Mouse (Mus musculus) limb, embryonic 13.5 days (tissue): ENCODE results near the gene Large2. TPM values are rescaled to one million over a fixed set of nuclear protein-coding genes. Genes with fewer than 3 reads are reported as not detected.

Experiments used
- ATAC-seq: fragments of 200-750 bp; cut with Nextera tagmentation; 2 replicates; pipeline ENCODE4 v1.8.0; 2017; ENCODE audit warnings: low read depth, moderate number of reproducible peaks, moderate TSS enrichment; ENCODE audit not compliant: low FRiP score
- H3K27ac ChIP-seq: fragments of 300-500 bp; sonication (generic); 2 replicates; pipeline ENCODE4 v1.5.1; 2015; ENCODE audit warnings: inconsistent platforms, mild to moderate bottlenecking, moderate library complexity
- H3K27me3 ChIP-seq: fragments of 300-500 bp; sonication (generic); 2 replicates; pipeline ENCODE4 v1.6.1; 2015; ENCODE audit warnings: mild to moderate bottlenecking, inconsistent platforms
- H3K36me3 ChIP-seq: fragments of 300-500 bp; sonication (generic); 2 replicates; pipeline ENCODE4 v1.6.1; 2015; ENCODE audit warnings: inconsistent platforms, mild to moderate bottlenecking, moderate library complexity
- H3K4me1 ChIP-seq: fragments of 300-500 bp; sonication (generic); 2 replicates; pipeline ENCODE4 v1.6.1; 2015; ENCODE audit warnings: inconsistent platforms
- H3K4me2 ChIP-seq: fragments of 300-500 bp; sonication (generic); replicated peaks from 2 replicates; pipeline ENCODE4 v1.6.1; 2015; ENCODE audit warnings: inconsistent platforms, mild to moderate bottlenecking, moderate library complexity
- H3K4me3 ChIP-seq: fragments of 300-500 bp; sonication (generic); 2 replicates; pipeline ENCODE4 v1.5.1; 2015; ENCODE audit warnings: moderate library complexity, mild to moderate bottlenecking, inconsistent platforms
- H3K9ac ChIP-seq: fragments of 300-500 bp; sonication (generic); 2 replicates; pipeline ENCODE4 v1.6.1; 2015; ENCODE audit warnings: mild to moderate bottlenecking, inconsistent platforms
- H3K9me3 ChIP-seq: fragments of 300-500 bp; sonication (generic); 2 replicates; pipeline ENCODE4 v1.6.1; 2016; ENCODE audit warnings: inconsistent platforms
- WGBS: fragments of 180-500 bp; shearing (Covaris S2); methylation state at CpG from one replicate; pipeline ENCODE4 v1.1.7; 2015; 5-methylcytosine and 5-hydroxymethylcytosine counted together
- polyA plus RNA-seq: library from polyadenylated mRNA; unstranded; fragments of >200 nt; fragmentation: Nextera tagmentation; extraction: Ambion mirVana; gene quantifications from 2 replicates; pipeline ENCODE4 v1.2.1, GENCODE M21; 2015

The Large2 gene
- polyA plus RNA-seq, 1 experiment from 2014 or later = 13.3 TPM

GRCm38 (mm10) chr2:92388081-92388517 lies 13.4 kb upstream of the Large2 start:
- no peak overlapping the region; the same call in 1 of the 2 replicates for H3K27ac ChIP-seq
- peaks cover 47% of the 10 kb centered on the region for H3K4me1 ChIP-seq
- H3K4me2 ChIP-seq = peak overlapping the region; percentile 91
- H3K36me3 ChIP-seq = peaks cover 42% of the 10 kb centered on the region
- no peak for ATAC-seq
- H3K27me3 ChIP-seq = no peaks in the 10 kb centered on the region
- 59% methylated on average over 3 of the region's 3 CpGs for WGBS
- H3K9ac ChIP-seq = peak overlapping the region; percentile 80
- H3K4me3 ChIP-seq = peak overlapping the region; percentile 73
- no peaks in the 10 kb centered on the region for H3K9me3 ChIP-seq

- Histone ChIP-seq H3K9ac (peak overlapping the region; percentile 80; the same call in 1 of the 2 replicates), H3K4me3 (peak overlapping the region; percentile 73), H3K27me3 (no peaks in the 10 kb centered on the region), H3K27ac (no peak overlapping the region), H3K9me3 (no peaks in the 10 kb centered on the region), H3K4me2 (peak overlapping the region; percentile 91), H3K4me1 (peaks cover 42% of the 10 kb centered on the region), H3K36me3 (peaks cover 47% of the 10 kb centered on the region)
- ATAC-seq = no peak
- 88% methylated on average over 4 of the region's 4 CpGs for WGBS
These were observed 13.0 kb upstream of the Large2 start for GRCm38 (mm10) chr2:92387646-92388045.

GRCm38 (mm10) chr2:92386821-92387570 lies 12.3 kb upstream of the Large2 start:
- H3K4me3 ChIP-seq = no peak overlapping the region
- 89% methylated on average over 30 of the region's 30 CpGs for WGBS
- H3K4me2 ChIP-seq = no peak overlapping the region
- H3K36me3 ChIP-seq = peaks cover 53% of the 10 kb centered on the region
- no peak overlapping the region for H3K9ac ChIP-seq
- peaks cover 36% of the 10 kb centered on the region for H3K4me1 ChIP-seq
- no peaks in the 10 kb centered on the region for H3K27me3 ChIP-seq
- H3K9me3 ChIP-seq = no peaks in the 10 kb centered on the region
- no peak overlapping the region for H3K27ac ChIP-seq
- no peak for ATAC-seq

- no peak overlapping the region for H3K4me3 ChIP-seq
- no peak overlapping the region for H3K9ac ChIP-seq
- H3K4me2 ChIP-seq = no peak overlapping the region
- H3K27me3 ChIP-seq = no peaks in the 10 kb centered on the region
- peaks cover 22% of the 10 kb centered on the region for H3K4me1 ChIP-seq
- peaks cover 69% of the 10 kb centered on the region for H3K36me3 ChIP-seq
- H3K9me3 ChIP-seq = no peaks in the 10 kb centered on the region
- WGBS = 84% methylated on average over 22 of the region's 22 CpGs
- H3K27ac ChIP-seq = no peak overlapping the region
- no peak for ATAC-seq
These were observed 10.7 kb upstream of the Large2 start for GRCm38 (mm10) chr2:92385113-92386051.

GRCm38 (mm10) chr2:92384101-92384500 lies 9.4 kb upstream of the Large2 start:
- peaks cover 82% of the 10 kb centered on the region for H3K36me3 ChIP-seq
- H3K4me1 ChIP-seq = peaks cover 14% of the 10 kb centered on the region
- no peak for ATAC-seq
- H3K4me2 ChIP-seq = no peak overlapping the region
- H3K9me3 ChIP-seq = no peaks in the 10 kb centered on the region
- H3K9ac ChIP-seq = no peak overlapping the region
- no peak overlapping the region for H3K4me3 ChIP-seq
- 80% methylated on average over 4 of the region's 4 CpGs for WGBS
- no peak overlapping the region for H3K27ac ChIP-seq
- H3K27me3 ChIP-seq = no peaks in the 10 kb centered on the region

- Histone ChIP-seq H3K9me3 (no peaks in the 10 kb centered on the region), H3K4me3 (no peak overlapping the region), H3K27me3 (no peaks in the 10 kb centered on the region), H3K9ac (no peak overlapping the region), H3K27ac (no peak overlapping the region), H3K4me1 (peaks cover 3% of the 10 kb centered on the region; the same call in 1 of the 2 replicates), H3K36me3 (peaks cover 94% of the 10 kb centered on the region), H3K4me2 (no peak overlapping the region)
- 83% methylated on average over 4 of the region's 4 CpGs for WGBS
- no peak for ATAC-seq
These were observed 8.1 kb upstream of the Large2 start for GRCm38 (mm10) chr2:92382759-92383158.

GRCm38 (mm10) chr2:92381901-92382588 lies 7.4 kb upstream of the Large2 start, which contains the start of gene 1700029I15Rik:
Gene 1700029I15Rik (plus strand): TSS chr2:92382538.
- no peak within 1 kb of the TSS for H3K4me2 ChIP-seq

GRCm38 (mm10) chr2:92381161-92381560 lies 6.5 kb upstream of the Large2 start:
- peaks cover 4% of the 10 kb centered on the region for H3K4me1 ChIP-seq
- ATAC-seq = no peak
- no peak overlapping the region for H3K4me3 ChIP-seq
- no peak overlapping the region for H3K27ac ChIP-seq
- no peak overlapping the region for H3K9ac ChIP-seq
- H3K4me2 ChIP-seq = no peak overlapping the region
- H3K9me3 ChIP-seq = no peaks in the 10 kb centered on the region
- H3K27me3 ChIP-seq = no peaks in the 10 kb centered on the region
- H3K36me3 ChIP-seq = peaks cover 81% of the 10 kb centered on the region
- WGBS = 84% methylated on average over 5 of the region's 5 CpGs

More at GRCm38 (mm10) chr2:92381901-92382588, 7.4 kb upstream of the Large2 start, which contains the start of gene 1700029I15Rik:
- Histone ChIP-seq H3K9me3 (no peaks in the 10 kb centered on the region), H3K27ac (no peak within 1 kb of the TSS), H3K36me3 (peaks cover 90% of the 10 kb centered on the region), H3K27me3 (no peaks in the 10 kb centered on the region), H3K4me3 (no peak within 1 kb of the TSS), H3K9ac (no peak within 1 kb of the TSS), H3K4me1 (no peaks in the 10 kb centered on the region)
- 78% methylated on average over 5 of the region's 5 CpGs for WGBS
- no peak for ATAC-seq

GRCm38 (mm10) chr2:92380495-92381050 lies 5.9 kb upstream of the Large2 start:
- H3K9ac ChIP-seq = no peak overlapping the region
- no peak overlapping the region for H3K27ac ChIP-seq
- no peaks in the 10 kb centered on the region for H3K9me3 ChIP-seq
- WGBS = 73% methylated on average over 6 of the region's 6 CpGs
- H3K4me3 ChIP-seq = no peak overlapping the region
- no peak for ATAC-seq
- peaks cover 10% of the 10 kb centered on the region for H3K4me1 ChIP-seq
- no peaks in the 10 kb centered on the region for H3K27me3 ChIP-seq
- H3K4me2 ChIP-seq = no peak overlapping the region
- peaks cover 75% of the 10 kb centered on the region for H3K36me3 ChIP-seq

- peaks cover 10% of the 10 kb centered on the region for H3K4me1 ChIP-seq
- H3K36me3 ChIP-seq = peaks cover 69% of the 10 kb centered on the region
- H3K9me3 ChIP-seq = no peaks in the 10 kb centered on the region
- no peak overlapping the region for H3K4me3 ChIP-seq
- no peak overlapping the region for H3K9ac ChIP-seq
- WGBS = 75% methylated on average over 17 of the region's 17 CpGs
- ATAC-seq = no peak
- no peaks in the 10 kb centered on the region for H3K27me3 ChIP-seq
- no peak overlapping the region for H3K27ac ChIP-seq
- no peak overlapping the region for H3K4me2 ChIP-seq
These were observed 5.3 kb upstream of the Large2 start for GRCm38 (mm10) chr2:92379783-92380494.

- Histone ChIP-seq H3K4me1 (peaks cover 28% of the 10 kb centered on the region), H3K36me3 (peaks cover 44% of the 10 kb centered on the region), H3K27ac (no peak overlapping the region), H3K4me3 (no peak overlapping the region), H3K9ac (no peak overlapping the region), H3K9me3 (no peaks in the 10 kb centered on the region), H3K27me3 (peaks cover 4% of the 10 kb centered on the region; the same call in 1 of the 2 replicates), H3K4me2 (no peak overlapping the region)
- WGBS = 90% methylated on average over 7 of the region's 7 CpGs
- ATAC-seq = no peak
These were observed 2.7 kb upstream of the Large2 start for GRCm38 (mm10) chr2:92377320-92377719.
